Mouse (Mus musculus): ENCODE data around the gene Exosc5. TPM values are rescaled to one million over a fixed set of nuclear protein-coding genes. Genes with fewer than 3 reads are reported as not detected.
A peak's percentile ranks its signal among the peaks of the same experiment; 100 is the strongest.

Exosc5 gene
- polyA plus RNA-seq, 1 experiment from 2014 or later, result 93.5 TPM

DNA sequence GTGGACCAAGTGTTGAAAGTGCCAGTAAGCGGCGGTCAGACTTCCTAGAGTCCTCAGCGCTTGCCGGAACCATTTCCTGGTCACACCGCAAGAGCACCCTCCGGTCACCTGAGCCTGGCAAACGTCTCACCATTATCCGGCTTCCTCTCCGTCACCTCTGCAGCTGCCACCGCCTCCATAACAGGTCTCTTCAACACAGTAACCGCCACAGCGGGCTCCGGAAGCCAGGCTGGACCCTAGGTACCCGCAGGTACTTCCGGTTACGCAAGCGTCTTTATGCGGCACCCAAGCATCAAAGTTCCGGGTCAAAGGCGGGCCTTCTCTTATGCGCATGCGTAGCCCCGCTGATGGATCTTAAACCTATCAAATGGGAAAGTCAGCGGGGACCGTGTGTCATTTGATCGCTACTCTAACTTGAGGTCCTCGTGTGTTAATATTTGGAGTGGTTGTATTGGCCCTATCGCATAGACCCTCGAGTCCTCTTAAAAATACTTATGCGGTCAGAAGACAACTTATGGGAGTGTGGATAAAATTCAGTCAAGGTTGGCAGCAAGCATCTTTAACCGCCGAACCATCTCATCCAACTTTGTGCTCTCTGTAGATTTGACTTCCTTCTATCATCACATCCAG, 59.9 kb downstream of the Exosc5 start, which contains the start of gene Ccdc97:
Gene Ccdc97 (minus strand): TSS at position 301 of the 630 bp plus-strand sequence.
- H3K27me3 ChIP-seq (replicated peaks; ENCODE audit: low read depth, poor library complexity, severe bottlenecking), result no peaks in the 10 kb centered on the region
- H3K4me3 ChIP-seq, result peak within 1 kb of the TSS; percentile 72
- H3K27ac ChIP-seq (replicated peaks), result peak within 1 kb of the TSS; percentile 85
- 4% methylated on average over 32 of the region's 32 CpGs for WGBS
- H3K36me3 ChIP-seq (replicated peaks), result peaks cover 74% of the 10 kb centered on the region
- peak; percentile 91 for DNase-seq (ENCODE audit: low spot score)
- H3K4me1 ChIP-seq, result peaks cover 16% of the 10 kb centered on the region
- H3K9me3 ChIP-seq, result no peaks in the 10 kb centered on the region

DNA sequence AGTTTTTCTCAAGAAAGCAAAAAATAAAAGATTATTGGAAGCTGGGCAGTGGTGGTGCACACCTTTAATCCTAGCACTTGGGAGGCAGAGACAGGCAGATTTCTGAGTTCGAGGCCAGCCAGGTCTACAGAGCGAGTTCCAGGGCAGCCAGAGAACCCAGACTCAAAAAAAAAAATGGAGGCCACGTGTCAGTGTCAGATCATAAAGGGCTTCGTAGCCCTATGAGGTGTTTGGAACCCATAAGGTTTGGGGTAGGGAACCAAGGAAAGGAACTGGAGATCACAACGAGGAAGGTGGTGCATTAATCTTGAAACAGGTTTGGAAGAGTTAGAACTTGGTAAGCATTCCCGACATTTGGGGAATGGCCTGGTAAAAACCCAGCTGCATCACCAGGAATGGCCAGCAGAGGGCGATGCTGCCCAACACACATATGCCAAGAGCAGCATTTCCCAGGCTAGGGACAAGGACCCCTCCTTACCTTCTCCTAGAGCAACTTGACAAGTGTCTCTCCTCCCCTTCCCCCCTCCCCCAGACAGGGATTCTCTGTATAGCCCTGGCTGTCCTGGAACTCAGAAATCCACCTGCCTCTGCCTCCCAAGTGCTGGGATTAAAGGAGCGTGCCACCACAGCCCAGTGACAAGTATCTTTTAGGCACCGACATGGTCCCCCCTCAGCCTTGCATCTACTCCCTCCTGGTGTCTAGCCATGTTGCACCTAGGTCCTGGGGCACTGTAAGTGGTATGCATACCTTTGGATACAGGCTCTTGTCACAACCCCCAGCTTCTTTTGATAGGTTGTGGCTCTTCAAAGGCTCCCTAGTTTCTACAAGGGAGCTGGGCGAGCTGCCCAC, 61.0 kb downstream of the Exosc5 start:
- peaks cover 16% of the 10 kb centered on the region for H3K4me1 ChIP-seq
- peak; percentile 84 for DNase-seq (ENCODE audit: low spot score)
- H3K27ac ChIP-seq (replicated peaks), result no peak overlapping the region
- peak overlapping the region; percentile 72; the same call in 1 of the 2 replicates for H3K4me3 ChIP-seq
- 62% methylated on average over 10 of the region's 10 CpGs for WGBS
- no peaks in the 10 kb centered on the region for H3K9me3 ChIP-seq
- no peaks in the 10 kb centered on the region for H3K27me3 ChIP-seq (replicated peaks; ENCODE audit: low read depth, poor library complexity, severe bottlenecking)
- peaks cover 74% of the 10 kb centered on the region for H3K36me3 ChIP-seq (replicated peaks)

DNA sequence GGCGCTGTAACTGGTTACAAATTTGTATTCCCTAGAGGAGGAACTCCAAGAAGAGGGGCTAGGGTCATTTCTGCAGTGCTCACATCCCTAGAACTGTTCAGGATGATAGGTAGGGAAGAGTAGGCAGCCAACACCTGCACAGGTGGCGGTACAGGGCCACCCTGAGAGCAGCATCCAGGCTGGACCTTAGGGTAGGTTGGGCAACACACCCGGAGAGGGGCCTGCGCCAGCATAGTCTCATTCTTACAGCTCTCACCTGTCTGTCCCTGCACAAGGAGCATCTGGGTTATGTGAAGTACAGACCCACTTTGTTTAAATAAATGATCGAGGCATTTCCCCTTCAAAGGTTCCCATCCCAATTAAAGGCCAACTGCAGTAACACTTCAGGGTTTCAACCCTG, 61.8 kb downstream of the Exosc5 start:
- Histone ChIP-seq H3K4me3 (no peak overlapping the region), H3K4me1 (peaks cover 16% of the 10 kb centered on the region), H3K27me3 (replicated peaks; ENCODE audit: low read depth, poor library complexity, severe bottlenecking) (no peaks in the 10 kb centered on the region), H3K27ac (replicated peaks) (no peak overlapping the region), H3K36me3 (replicated peaks) (peaks cover 74% of the 10 kb centered on the region), H3K9me3 (no peaks in the 10 kb centered on the region)
- WGBS, result 92% methylated on average over 5 of the region's 5 CpGs
- DNase-seq (ENCODE audit: low spot score), result no peak

Other genes with a start within 250 kb of the Exosc5 start
- 0.69 and 0.75 TPM in 2 replicates for gene Cxcl17, start 246.3 kb upstream of the Exosc5 start, polyA plus RNA-seq (2016; fragmentation: Nextera tagmentation; extraction: Ambion mirVana)
- gene Ceacam1, start 181.6 kb upstream of the Exosc5 start, polyA plus RNA-seq (2016; fragmentation: Nextera tagmentation; extraction: Ambion mirVana), result 1.5 TPM in 2 replicates
- 0.08 TPM in 1 of 2 replicates, not detected in the other for gene Ceacam2, start 119.3 kb upstream of the Exosc5 start, polyA plus RNA-seq (2016; fragmentation: Nextera tagmentation; extraction: Ambion mirVana)
- gene Erich4, start 43.3 kb upstream of the Exosc5 start, polyA plus RNA-seq (2016; fragmentation: Nextera tagmentation; extraction: Ambion mirVana), result not detected in 2 replicates
- gene Dmac2, start 39.8 kb upstream of the Exosc5 start, polyA plus RNA-seq (2016; fragmentation: Nextera tagmentation; extraction: Ambion mirVana), result 31.6 and 34.8 TPM in 2 replicates
- 0.99 and 1.3 TPM in 2 replicates for gene B3gnt8, start 32.5 kb upstream of the Exosc5 start, polyA plus RNA-seq (2016; fragmentation: Nextera tagmentation; extraction: Ambion mirVana)
- 54.9 and 59.2 TPM in 2 replicates for gene Bckdha, start 183 bp upstream of the Exosc5 start, polyA plus RNA-seq (2016; fragmentation: Nextera tagmentation; extraction: Ambion mirVana)
- 2.6 and 3.6 TPM in 2 replicates for gene Tmem91, start 16.0 kb downstream of the Exosc5 start, polyA plus RNA-seq (2016; fragmentation: Nextera tagmentation; extraction: Ambion mirVana)
- gene B9d2, start 21.6 kb downstream of the Exosc5 start, polyA plus RNA-seq (2016; fragmentation: Nextera tagmentation; extraction: Ambion mirVana), result 33.5 and 34.1 TPM in 2 replicates
- 1.2 and 1.5 TPM in 2 replicates for gene Tgfb1, start 27.8 kb downstream of the Exosc5 start, polyA plus RNA-seq (2016; fragmentation: Nextera tagmentation; extraction: Ambion mirVana)
- 31.6 and 33.2 TPM in 2 replicates for gene Ccdc97, start 59.9 kb downstream of the Exosc5 start, polyA plus RNA-seq (2016; fragmentation: Nextera tagmentation; extraction: Ambion mirVana)
- 60.8 and 62.5 TPM in 2 replicates for gene Hnrnpul1, start 95.6 kb downstream of the Exosc5 start, polyA plus RNA-seq (2016; fragmentation: Nextera tagmentation; extraction: Ambion mirVana)
- gene Axl, start 129.5 kb downstream of the Exosc5 start, polyA plus RNA-seq (2016; fragmentation: Nextera tagmentation; extraction: Ambion mirVana), result 22.1 and 29.7 TPM in 2 replicates
- 2.5 and 2.9 TPM in 2 replicates for gene Cyp2s1, start 157.7 kb downstream of the Exosc5 start, polyA plus RNA-seq (2016; fragmentation: Nextera tagmentation; extraction: Ambion mirVana)
- gene Cyp2b10, start 238.5 kb downstream of the Exosc5 start, polyA plus RNA-seq (2016; fragmentation: Nextera tagmentation; extraction: Ambion mirVana), result 0.10 TPM in 1 of 2 replicates, not detected in the other